Mouse (Mus musculus) thymus, adult 2 months (tissue): Measurements from ENCODE around the gene Mrtfa.
A peak's percentile ranks its signal among the peaks of the same experiment; 100 is the strongest.

Source experiments
- CTCF ChIP-seq: fragments of 200-500 bp; IDR thresholded peaks from 2 replicates; pipeline ENCODE4 v1.5.1; 2012; ENCODE audit warnings: mild to moderate bottlenecking, control low read depth, low read length, moderate library complexity, borderline replicate concordance; ENCODE audit not compliant: control insufficient read depth, poor library complexity, insufficient read depth; ENCODE audit errors: extremely low read depth
- POLR2A ChIP-seq: fragments of 200-500 bp; IDR thresholded peaks from 2 replicates; pipeline ENCODE4 v1.6.1; 2012; ENCODE audit warnings: mild to moderate bottlenecking, low read length, control low read depth, moderate library complexity; ENCODE audit not compliant: control insufficient read depth, poor library complexity, insufficient read depth; ENCODE audit errors: extremely low read depth

DNA sequence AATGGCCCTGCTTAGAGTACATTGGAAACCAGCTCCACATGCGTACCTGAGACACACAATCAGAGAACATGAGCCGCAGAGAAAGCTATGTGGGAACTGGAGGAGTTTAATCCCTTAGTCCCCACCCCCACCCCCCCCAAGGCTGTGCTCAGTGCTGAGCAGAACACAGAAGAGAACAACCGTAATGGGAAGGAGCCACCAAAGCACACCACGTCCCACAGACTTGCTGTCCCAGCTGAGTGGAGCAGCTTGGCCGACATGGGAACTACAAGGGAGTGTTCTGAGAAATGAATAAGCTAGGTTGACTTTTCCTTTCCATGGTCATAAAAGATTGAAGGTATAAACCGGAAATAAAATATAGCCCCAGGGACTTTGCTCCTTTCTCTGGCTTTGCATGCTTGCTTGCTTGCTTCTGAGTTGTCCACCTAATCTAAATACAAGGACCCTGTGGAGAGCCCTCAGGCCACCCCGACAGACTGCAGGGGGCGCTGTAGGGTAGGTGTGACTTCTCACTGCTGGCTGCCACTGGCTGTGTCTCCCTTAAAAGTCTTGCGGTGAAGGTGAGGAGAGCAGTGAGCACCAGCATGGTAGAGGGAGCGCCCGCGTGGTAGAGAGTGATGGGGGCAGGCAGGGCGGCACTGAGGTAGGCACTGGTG lies 148.2 kb downstream of the Mrtfa start:
- TF ChIP-seq POLR2A = no peak
- peak; percentile 53; the same call in 1 of the 2 replicates for TF ChIP-seq CTCF
